Mouse (Mus musculus) telencephalon, adult 2 months (tissue): Measurements from ENCODE around the gene E030018B13Rik.

Source experiments
- DNase-seq: peaks from one replicate; pipeline ENCODE4 v3.0.0-alpha.2; 2011; ENCODE audit warnings: low read depth, low spot score

E030018B13Rik gene

GRCm38 (mm10) chr7:63916268-63916907 lies at the start of gene E030018B13Rik:
E030018B13Rik (plus strand) TSS chr7:63916857.
- no peak for DNase-seq

- no peak for DNase-seq
Measured at GRCm38 (mm10) chr7:63868356-63868918, 48.2 kb upstream of the E030018B13Rik start.

GRCm38 (mm10) chr7:63871698-63872097 lies 45.0 kb upstream of the E030018B13Rik start:
- DNase-seq = no peak

- no peak for DNase-seq
Measured at GRCm38 (mm10) chr7:63873880-63874279, 42.8 kb upstream of the E030018B13Rik start.

GRCm38 (mm10) chr7:63875686-63876085 lies 41.0 kb upstream of the E030018B13Rik start:
- DNase-seq = no peak

- DNase-seq = no peak
Measured at GRCm38 (mm10) chr7:63876640-63877039, 40.0 kb upstream of the E030018B13Rik start.

GRCm38 (mm10) chr7:63877610-63878009 lies 39.0 kb upstream of the E030018B13Rik start:
- no peak for DNase-seq

- no peak for DNase-seq
Measured at GRCm38 (mm10) chr7:63879583-63879982, 37.1 kb upstream of the E030018B13Rik start.

- DNase-seq = no peak
Measured at GRCm38 (mm10) chr7:63882739-63883138, 33.9 kb upstream of the E030018B13Rik start.

- no peak for DNase-seq
Measured at GRCm38 (mm10) chr7:63885025-63885424, 31.6 kb upstream of the E030018B13Rik start.

- DNase-seq = no peak
Measured at GRCm38 (mm10) chr7:63887034-63887551, 29.6 kb upstream of the E030018B13Rik start.

- DNase-seq = no peak
Measured at GRCm38 (mm10) chr7:63887602-63888123, 29.0 kb upstream of the E030018B13Rik start.

GRCm38 (mm10) chr7:63888674-63889073 lies 28.0 kb upstream of the E030018B13Rik start:
- no peak for DNase-seq

- DNase-seq = no peak
Measured at GRCm38 (mm10) chr7:63889116-63889975, 27.3 kb upstream of the E030018B13Rik start.

GRCm38 (mm10) chr7:63891488-63892075 lies 25.1 kb upstream of the E030018B13Rik start:
- DNase-seq = no peak

GRCm38 (mm10) chr7:63893201-63893600 lies 23.5 kb upstream of the E030018B13Rik start:
- DNase-seq = peak; percentile 42

GRCm38 (mm10) chr7:63893729-63894128 lies 22.9 kb upstream of the E030018B13Rik start:
- DNase-seq = peak; percentile 48

- no peak for DNase-seq
Measured at GRCm38 (mm10) chr7:63894662-63895061, 22.0 kb upstream of the E030018B13Rik start.

- no peak for DNase-seq
Measured at GRCm38 (mm10) chr7:63895223-63895622, 21.4 kb upstream of the E030018B13Rik start.

- no peak for DNase-seq
Measured at GRCm38 (mm10) chr7:63896276-63896967, 20.2 kb upstream of the E030018B13Rik start.

- peak; percentile 91 for DNase-seq
Measured at GRCm38 (mm10) chr7:63896968-63897468, 19.6 kb upstream of the E030018B13Rik start.
